ENCODE assay signal across 9 mouse cellular contexts in the genomic region with DNA sequence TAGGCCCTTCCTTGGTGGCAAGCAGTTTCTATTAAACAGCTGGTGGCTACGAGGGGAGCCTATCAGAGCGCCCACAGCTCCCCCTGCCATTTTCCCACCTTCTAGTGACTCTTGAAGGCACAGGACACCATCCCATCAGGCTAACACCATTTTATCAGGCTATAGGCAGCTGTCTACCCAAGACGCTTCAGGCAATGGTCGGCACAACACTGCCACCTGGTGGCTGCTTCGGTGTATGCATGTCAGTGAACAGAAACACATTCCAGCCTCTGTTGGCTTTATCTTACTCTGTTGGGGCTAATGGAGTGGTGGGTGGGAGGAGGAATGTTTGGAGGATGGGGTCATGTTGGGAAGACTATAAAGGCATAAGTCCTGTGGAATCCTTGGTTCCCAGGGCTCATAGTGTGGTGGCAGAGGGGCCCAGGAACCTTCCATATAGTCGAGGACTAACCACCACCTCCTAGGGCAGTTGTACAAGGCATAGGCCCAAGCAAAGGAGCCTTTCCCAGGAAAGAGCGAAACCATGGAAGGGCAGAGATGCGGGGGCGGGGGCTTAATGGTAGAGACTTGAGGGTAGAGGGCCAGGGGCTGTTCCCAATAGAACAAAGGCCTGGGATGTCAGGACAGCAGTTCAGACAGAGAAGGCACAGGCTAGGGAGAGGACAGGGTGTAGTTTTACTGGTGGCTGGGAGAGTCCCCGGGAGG.
DNase-seq lines count a peak whose midpoint lies in the region; ATAC-seq and TF ChIP-seq lines count a peak whose summit lies in the region.
"Had no signal": no experiment of that assay in that cellular context is flagged by ENCODE, and none has a peak within 500 bp of the region (broad histone marks: within the 10 kb centered on the region; RNA-seq: fewer than 3 reads in every experiment).

No protein-coding gene starts in this region.

- H3K9me3 ChIP-seq in forebrain, embryonic 14.5 days (replicated peaks; ENCODE audit: control insufficient read depth, low read length): no peaks in the 10 kb centered on the region
- H3K9me3 ChIP-seq in hindbrain, postnatal 0 days (ENCODE audit: low read length): no peaks in the 10 kb centered on the region
- H3K9me3 ChIP-seq in midbrain, embryonic 15.5 days: no peaks in the 10 kb centered on the region
- H3K9me3 ChIP-seq: megakaryocyte, embryonic 14.5 days had no signal

- H3K27me3 ChIP-seq in forebrain, embryonic 14.5 days (replicated peaks; ENCODE audit: control insufficient read depth, insufficient read depth, low read length): no peaks in the 10 kb centered on the region
- H3K27me3 ChIP-seq in hindbrain, postnatal 0 days (ENCODE audit: insufficient read depth, low read length): no peaks in the 10 kb centered on the region
- no peaks in the 10 kb centered on the region for H3K27me3 ChIP-seq in midbrain, embryonic 15.5 days (replicated peaks)
- H3K27me3 ChIP-seq: megakaryocyte, embryonic 14.5 days had no signal

- H3K9ac ChIP-seq in forebrain, embryonic 14.5 days (ENCODE audit: low read length): no peak overlapping the region
- no peak overlapping the region for H3K9ac ChIP-seq in hindbrain, postnatal 0 days (replicated peaks; ENCODE audit: low read length)
- H3K9ac ChIP-seq in midbrain, embryonic 15.5 days: no peak overlapping the region

- peaks cover 47% of the 10 kb centered on the region for H3K36me3 ChIP-seq in forebrain, embryonic 14.5 days (ENCODE audit: control insufficient read depth, insufficient read depth, low read length)
- peaks cover 24% of the 10 kb centered on the region; the same call in 1 of the 2 replicates for H3K36me3 ChIP-seq in hindbrain, postnatal 0 days (ENCODE audit: insufficient read depth, low read length)
- peaks cover 8% of the 10 kb centered on the region; the same call in 1 of the 2 replicates for H3K36me3 ChIP-seq in midbrain, embryonic 15.5 days (replicated peaks)

- 35% methylated on average over 10 of the region's 10 CpGs for WGBS in forebrain, embryonic 14.5 days
- WGBS in hindbrain, postnatal 0 days: 42% methylated on average over 10 of the region's 10 CpGs
- 40% methylated on average over 10 of the region's 10 CpGs for WGBS in midbrain, embryonic 15.5 days

- no peak overlapping the region for H3K4me3 ChIP-seq in forebrain, embryonic 14.5 days (ENCODE audit: low read depth, low read length)
- H3K4me3 ChIP-seq in hindbrain, postnatal 0 days (ENCODE audit: low read length): no peak overlapping the region
- H3K4me3 ChIP-seq in midbrain, embryonic 15.5 days: no peak overlapping the region
- H3K4me3 ChIP-seq: megakaryocyte, embryonic 14.5 days had no signal

- intact Hi-C loops in left cerebral cortex, postnatal 36 days (cut with DNase I): loop anchor here (1.0 to 5.0 kb wide), 2 partner anchors 53 to 248 kb away; no protein-coding TSS in a partner anchor

- H3K27ac ChIP-seq in forebrain, embryonic 14.5 days (ENCODE audit: low read depth, low read length): peak overlapping the region; percentile 21; the same call in 1 of the 2 replicates
- no peak overlapping the region for H3K27ac ChIP-seq in hindbrain, postnatal 0 days
- no peak overlapping the region for H3K27ac ChIP-seq in midbrain, embryonic 15.5 days

- no peaks in the 10 kb centered on the region for H3K4me1 ChIP-seq in forebrain, embryonic 14.5 days (ENCODE audit: control insufficient read depth, insufficient read depth, low read length)
- no peaks in the 10 kb centered on the region for H3K4me1 ChIP-seq in hindbrain, postnatal 0 days (ENCODE audit: insufficient read depth, low read length)
- peaks cover 9% of the 10 kb centered on the region for H3K4me1 ChIP-seq in midbrain, embryonic 15.5 days

- no peak overlapping the region for H3K4me2 ChIP-seq in forebrain, embryonic 14.5 days (ENCODE audit: low read length)
- H3K4me2 ChIP-seq in hindbrain, postnatal 0 days (ENCODE audit: low read depth, low read length): no peak overlapping the region
- no peak overlapping the region for H3K4me2 ChIP-seq in midbrain, embryonic 15.5 days

- peak; percentile 81 for DNase-seq in CD4-positive, CD25-positive, alpha-beta regulatory T cell, adult 2 months (ENCODE audit: low read depth, low spot score)
- peak; percentile 89 for DNase-seq in forebrain, embryonic 14.5 days (ENCODE audit: low spot score)
- DNase-seq in hindbrain, postnatal 0 days (ENCODE audit: low spot score): peak; percentile 89
- peak; percentile 76 to 77 for DNase-seq in left cerebral cortex, postnatal 36 days (ENCODE audit: low spot score in 2 of 2)
- DNase-seq in spleen, postnatal 10 days (ENCODE audit: low spot score in 2 of 2): peak; percentile 78 to 87

- no peak for ATAC-seq in CD4-positive, CD25-positive, alpha-beta regulatory T cell, adult 4 months
- 0 out of 2 replicates have a peak, but pooled peaks have one; percentile 36 for ATAC-seq in cerebellum, adult (ENCODE audit: insufficient number of reproducible peaks, low FRiP score, low TSS enrichment)
- peak; percentile 37; the same call in 1 of the 2 replicates for ATAC-seq in forebrain, embryonic 14.5 days
- ATAC-seq in hindbrain, postnatal 0 days: peak; percentile 46; the same call in 1 of the 2 replicates
- ATAC-seq in midbrain, embryonic 15.5 days (replicated peaks): peak; percentile 34; the same call in 1 of the 2 replicates

- TF ChIP-seq CTCF in hindbrain, postnatal 0 days (IDR thresholded peaks at IDR 0.05; ENCODE audit: low read depth): peak; percentile 98
